Mouse (Mus musculus) erythroblast, adult 5-6 weeks (primary cell): Measurements from ENCODE around the gene Lmcd1. TPM values are rescaled to one million over a fixed set of nuclear protein-coding genes. Genes with fewer than 3 reads are reported as not detected.
"Not testable (repeated sequence)": the region's sequence is repeated elsewhere in the genome, so short reads cannot be mapped to it uniquely, and the experiment has no call there.

Experiments used
- ATAC-seq: replicated peaks from 2 replicates; pipeline ENCODE4 v1.8.0; 2016; ENCODE audit warnings: moderate number of reproducible peaks, mild to moderate bottlenecking, moderate TSS enrichment, inconsistent platforms; ENCODE audit not compliant: poor library complexity, low FRiP score, severe bottlenecking
- total RNA-seq, 2 experiments: library from RNA; stranded (forward) in 1 of 2; stranded (reverse) in 1 of 2; fragments of 150-400 nt in 1 of 2; fragments of 200-764, 138-1000 nt in 1 of 2; gene quantifications; 2 replicates each; pipeline versions ENCODE4 v1.2.3 to v1.2.4; 2015 to 2017; ENCODE audit warnings: low replicate concordance in 2 of 2

The Lmcd1 gene
- 2.9 TPM in 1 of 2 replicates, not detected in the other for total RNA-seq (2015; ENCODE audit: low replicate concordance)
- total RNA-seq (2017; ENCODE audit: low replicate concordance): not detected in 2 replicates

DNA sequence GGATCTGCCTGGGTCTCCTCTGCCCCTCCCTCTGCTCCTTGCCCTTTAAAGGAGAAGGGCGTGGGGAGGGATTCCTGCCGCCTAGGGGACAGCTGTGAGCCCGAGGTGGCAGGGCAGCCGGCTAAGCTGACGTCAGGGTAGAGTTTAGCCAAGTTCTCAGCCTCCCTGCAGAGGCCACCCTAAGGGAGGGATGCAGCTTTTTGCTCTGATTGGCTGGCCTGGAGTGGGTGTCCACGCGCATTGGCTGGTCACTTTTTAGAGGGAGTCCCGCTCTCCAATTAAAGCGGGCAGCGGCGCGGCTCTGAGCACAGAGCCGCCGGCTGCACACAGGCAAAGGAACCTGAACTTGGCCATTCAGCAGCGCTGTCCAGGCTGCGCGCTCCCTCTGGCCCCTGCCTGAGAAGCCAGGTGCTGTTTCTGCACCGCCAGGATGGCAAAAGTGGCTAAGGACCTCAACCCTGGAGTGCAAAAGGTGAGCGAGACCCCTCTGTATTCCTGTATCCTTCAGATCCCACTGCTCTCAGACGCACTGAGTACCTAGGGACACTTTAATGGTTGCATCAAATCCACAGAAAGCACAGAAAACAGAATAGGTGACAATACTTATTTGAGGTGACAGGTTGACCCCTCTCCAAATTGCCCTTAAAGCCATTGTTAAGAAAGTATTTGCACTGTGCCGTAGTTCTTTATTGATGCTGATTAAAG is at the start of gene Lmcd1:
Gene Lmcd1, plus strand, starts transcription at position 258 of the 705 bp plus-strand sequence.
- peak; percentile 83 for ATAC-seq

DNA sequence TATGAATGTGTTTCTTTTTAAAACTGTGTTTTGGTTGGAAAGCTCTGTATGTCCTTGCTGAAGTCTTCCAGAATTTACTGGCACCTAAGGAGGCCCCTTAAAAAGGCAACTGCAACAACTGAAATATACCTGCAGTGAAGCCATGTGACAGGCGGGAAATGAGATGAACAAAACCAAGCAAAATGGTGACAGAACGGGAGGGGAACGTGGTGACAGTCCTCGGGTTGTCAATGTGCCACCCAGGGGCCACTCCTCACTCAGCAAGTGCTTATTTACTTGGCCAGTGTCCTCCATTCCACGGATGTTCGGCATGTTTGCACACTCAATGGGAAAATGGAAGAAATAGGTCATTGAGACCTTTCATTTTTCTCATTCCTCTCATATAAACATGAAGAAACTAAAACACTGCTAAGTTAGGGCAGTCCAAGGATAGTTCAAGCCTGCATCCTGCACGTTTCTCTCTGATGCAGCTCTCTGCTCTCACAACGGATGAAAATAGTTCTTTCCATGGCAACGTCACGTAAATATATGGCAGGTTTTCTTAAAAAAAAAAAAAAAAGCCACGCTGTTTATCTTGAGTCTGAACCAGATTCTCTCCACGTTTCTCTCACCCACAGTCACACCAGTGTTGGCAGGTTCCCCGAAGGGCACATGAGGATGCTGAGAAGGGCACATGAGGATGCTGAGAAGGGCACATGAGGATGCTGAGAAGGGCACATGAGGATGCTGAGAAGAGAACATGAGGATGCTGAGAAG is 49.5 kb upstream of the Lmcd1 start:
- no peak for ATAC-seq

DNA sequence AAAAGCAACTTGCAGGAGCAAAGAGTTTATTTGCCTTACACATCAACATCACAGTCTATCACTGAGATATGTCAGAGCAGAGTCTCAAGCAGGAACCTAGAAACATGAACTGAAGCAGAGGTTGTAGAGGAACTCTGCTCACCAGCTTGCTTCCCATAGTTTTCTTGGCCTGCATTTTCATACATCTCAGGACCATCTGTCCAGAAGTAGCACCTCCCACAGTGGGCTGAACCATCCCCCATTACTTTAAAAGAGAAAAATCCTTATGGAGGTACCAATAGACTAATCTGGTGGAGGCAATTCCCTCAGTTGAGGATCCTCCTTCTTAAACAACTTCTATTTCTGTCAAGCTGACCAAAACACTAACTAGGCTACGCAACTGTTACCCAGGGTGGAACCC is 36.8 kb upstream of the Lmcd1 start:
- no peak for ATAC-seq

DNA sequence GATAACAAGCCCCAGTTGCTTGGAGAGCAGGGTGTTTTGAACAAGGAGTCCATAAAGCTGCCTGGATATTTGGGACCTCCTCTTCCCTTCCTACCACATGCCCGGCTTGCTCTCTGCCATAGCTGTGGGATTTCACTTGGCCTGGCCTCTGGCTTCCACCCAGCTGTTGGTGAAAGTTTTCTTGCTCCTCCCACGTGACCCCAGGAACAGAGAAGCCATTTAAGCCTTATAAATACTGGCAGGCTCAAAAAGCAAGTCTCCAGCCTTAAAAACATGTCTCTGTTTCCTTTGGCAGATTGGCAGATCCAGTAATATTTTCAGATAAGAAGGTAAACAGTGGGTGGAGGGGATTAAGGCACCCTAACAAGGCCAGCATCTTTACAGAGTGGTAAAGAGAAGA is 31.3 kb upstream of the Lmcd1 start:
- ATAC-seq: no peak

DNA sequence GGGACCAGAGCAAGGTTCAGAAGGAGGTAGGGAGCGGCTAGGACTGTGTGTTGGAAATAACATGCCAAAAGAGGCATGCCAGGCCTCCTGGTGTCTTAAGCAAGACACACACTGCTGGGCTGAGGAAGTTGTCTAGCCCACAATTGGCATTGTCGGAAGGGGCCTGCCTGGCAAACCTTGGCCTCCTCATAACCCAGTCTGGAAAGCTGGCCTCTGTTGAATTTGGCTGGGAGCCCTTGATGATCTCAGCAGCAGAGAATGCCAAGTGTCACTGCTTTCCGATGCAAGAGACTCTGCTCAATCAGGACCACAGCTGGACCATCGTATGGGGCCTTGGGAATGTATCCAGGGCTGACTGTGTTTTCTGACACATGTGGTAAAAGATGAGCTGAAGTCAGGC is 27.9 kb upstream of the Lmcd1 start:
- no peak for ATAC-seq

DNA sequence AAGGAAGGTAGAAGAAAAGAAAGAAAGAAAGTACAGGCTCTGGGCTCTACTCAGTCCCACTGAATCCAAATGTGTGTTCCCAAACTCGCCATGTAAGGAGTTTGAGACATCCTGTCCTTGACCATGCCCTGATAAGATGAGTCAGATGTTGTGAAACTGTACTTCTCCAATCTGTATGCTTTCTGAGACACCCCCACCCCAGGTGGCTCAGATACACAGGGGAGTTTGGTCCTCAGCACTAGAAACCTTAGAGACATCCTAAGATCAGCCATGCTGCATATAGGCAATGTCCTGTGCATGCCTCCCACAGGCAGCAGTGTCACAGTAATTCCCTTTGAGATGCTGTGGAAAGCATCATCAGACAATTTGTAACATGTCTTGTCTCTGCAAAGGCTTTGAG is 26.9 kb upstream of the Lmcd1 start:
- ATAC-seq: no peak

DNA sequence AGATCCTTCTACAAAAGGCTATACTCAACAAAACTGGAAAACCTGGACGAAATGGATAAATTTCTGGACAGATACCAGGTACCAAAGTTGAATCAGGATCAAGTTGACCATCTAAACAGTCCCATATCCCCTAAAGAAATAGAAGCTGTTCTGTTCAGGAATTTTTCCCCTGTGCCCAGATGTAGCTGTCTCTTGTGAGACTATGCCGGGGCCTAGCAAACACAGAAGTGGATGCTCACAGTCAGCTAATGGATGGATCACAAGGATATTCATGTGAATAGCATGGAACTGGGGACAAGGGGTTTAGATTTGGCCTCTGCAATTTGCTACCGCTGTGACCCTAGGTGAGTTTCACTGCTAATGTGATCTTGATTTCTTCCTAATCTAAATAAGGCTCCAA is 19.6 kb upstream of the Lmcd1 start:
- ATAC-seq: not testable (repeated sequence)

DNA sequence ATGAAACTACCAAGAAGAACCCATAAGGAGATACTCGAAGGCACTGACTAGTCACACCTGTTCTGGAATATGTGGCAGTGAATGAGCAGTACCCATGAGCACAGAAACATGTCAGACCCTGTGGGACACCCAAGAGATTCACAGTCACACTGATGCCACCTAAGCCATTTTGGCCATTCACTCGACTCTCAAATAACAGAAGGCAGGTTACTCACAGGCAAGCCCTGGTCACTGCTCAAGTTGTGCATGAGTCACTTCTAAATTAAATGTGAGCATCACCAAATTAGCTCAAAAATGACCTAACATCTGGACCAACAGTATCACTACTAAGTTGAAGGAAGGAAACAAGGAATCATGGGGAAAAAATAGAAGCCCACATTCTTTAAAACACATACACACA is 18.6 kb upstream of the Lmcd1 start:
- no peak for ATAC-seq

DNA sequence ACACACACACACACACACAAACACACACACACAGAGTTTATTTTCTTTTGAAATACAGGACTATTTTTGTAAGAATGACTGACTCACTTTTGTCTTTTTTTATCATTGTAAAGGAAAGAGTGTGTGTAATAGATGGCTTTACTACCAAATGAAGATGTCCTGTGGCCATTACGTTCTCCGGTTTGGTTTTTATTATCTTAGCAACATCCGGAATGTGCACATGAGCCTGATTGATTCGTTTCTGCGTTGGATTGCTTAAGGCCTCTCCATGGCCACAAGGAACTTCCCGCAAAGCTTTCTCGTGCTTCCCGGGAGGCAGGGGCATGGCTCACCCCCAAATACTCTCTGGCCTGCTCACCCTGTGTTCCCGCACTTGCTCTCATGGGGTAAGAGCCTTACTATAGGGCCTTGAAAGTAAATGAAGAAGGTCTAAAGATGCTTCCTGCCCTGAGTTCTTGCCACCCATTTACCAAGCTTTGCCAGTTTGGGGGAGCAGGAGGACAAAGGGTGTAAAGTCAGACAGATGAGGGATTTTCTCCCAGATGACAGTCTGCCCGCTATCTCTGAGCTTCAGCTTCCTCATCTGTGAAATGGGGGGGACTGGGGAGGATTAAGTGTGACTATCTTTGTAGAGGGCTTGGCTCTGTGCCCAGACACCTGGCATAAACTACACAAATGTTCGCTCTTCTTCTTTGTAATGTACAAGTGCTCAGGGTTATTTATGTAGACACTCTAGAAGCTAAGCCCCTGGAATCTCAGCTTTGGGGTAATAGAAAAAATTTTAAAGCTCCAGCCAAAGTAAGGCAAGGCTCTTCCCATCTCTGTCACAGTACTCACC is 18.0 kb upstream of the Lmcd1 start:
- no peak for ATAC-seq

DNA sequence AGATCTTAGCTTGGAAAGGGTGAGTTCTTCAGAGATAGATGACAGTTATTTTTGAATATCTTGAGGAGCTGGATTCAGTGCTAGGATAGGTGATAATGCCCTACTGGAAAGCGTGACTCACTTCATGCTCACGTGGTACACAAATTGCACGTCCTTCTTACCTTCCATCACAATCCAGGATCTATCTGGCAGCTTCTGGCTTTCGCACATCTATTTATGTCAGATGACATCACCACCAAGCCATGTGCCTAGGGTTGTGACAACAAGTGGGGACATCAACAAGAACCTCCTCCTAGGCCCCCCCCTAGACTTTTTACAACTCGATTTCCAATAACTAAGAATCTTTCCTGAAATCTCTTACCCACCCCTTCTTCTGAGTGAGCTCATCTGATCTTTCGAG is 17.0 kb upstream of the Lmcd1 start:
- no peak for ATAC-seq

DNA sequence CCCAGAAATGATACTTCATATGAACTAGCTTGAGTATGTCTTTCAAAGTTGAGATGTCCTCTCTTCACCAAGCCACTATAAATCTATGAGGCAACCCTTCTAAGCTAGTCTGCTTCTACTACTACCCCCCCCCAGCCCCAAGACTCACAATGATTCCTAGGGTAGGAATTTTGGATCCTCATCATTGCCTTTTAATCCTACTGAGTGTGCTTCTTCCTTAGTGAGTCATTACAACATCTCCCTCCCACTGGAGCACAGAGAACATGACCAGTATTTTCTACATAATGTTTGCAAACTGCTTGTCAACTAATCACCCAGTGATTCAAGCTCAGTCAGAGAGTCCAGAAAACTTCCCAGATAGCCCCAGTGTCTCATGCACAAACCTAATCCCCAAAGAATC is 12.5 kb upstream of the Lmcd1 start:
- no peak for ATAC-seq

DNA sequence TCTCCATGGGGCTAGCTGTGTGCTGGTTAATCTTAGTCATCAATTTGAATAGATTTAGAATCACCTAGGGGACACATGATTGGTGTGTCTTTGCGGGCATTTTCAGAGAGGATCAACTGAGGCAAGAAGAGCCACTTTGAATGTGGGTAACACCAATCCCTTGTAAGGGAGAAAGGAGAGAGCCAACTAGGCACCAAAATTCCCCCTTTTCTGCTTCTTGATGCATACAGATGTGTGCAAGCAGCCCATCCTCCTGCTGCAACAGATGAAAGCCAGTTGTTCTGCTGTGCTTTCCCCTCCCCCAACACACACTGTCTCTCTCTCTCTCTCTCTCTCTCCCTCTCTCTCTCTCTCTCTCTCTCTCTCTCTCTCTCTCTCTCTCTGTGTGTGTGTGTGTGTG is 9.2 kb upstream of the Lmcd1 start:
- no peak for ATAC-seq

DNA sequence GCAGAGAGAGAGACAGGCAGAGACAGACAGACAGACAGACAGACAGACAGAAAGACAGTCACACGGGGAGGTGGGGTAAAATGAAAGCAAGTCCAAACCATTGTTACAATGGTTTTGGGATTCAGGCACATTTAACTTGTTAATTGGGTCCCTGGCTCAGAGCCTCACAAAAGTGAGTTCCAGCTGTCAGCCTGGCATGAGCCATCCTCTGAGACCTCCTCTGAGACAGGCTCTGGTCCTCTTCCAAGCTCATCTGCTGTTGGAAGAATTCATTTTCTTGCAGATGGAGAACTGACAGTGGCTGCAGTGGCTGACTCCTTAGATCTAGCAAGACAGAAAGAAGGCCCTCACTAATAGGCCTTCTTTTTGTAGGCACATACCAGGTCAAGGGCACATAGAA is 6.9 kb upstream of the Lmcd1 start:
- ATAC-seq: no peak

DNA sequence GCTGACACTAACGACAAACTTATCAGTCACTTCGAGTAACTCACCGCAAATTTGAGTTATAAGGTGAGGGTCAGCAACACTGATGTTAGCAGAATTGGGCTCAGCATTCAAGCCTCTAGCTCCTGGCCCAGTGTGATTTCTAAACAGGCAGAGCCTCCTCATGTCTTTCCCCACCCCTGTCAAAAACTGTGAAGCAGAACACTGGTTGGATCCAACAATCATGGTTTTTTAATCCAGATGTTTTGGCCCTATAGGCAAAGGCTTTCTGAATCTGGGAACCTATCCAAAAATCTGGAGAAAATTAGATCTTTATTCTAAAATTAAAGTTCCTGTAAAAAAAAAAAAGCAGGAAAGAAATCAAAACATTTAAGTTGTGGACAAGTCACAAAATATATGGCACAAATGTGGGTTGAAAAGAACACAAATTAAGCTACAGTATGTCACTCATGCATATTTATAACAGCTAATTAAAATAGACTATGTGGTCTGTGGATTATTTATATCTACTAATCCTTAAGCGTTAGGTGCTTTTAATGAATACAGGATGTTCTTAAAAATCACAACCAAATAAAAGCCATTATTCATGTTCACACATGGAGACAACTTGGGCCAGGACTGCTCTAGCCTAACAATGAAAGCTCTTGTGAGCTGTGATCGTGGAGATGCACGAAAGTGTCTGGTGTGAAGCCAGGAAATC is 5.7 kb upstream of the Lmcd1 start:
- no peak for ATAC-seq

DNA sequence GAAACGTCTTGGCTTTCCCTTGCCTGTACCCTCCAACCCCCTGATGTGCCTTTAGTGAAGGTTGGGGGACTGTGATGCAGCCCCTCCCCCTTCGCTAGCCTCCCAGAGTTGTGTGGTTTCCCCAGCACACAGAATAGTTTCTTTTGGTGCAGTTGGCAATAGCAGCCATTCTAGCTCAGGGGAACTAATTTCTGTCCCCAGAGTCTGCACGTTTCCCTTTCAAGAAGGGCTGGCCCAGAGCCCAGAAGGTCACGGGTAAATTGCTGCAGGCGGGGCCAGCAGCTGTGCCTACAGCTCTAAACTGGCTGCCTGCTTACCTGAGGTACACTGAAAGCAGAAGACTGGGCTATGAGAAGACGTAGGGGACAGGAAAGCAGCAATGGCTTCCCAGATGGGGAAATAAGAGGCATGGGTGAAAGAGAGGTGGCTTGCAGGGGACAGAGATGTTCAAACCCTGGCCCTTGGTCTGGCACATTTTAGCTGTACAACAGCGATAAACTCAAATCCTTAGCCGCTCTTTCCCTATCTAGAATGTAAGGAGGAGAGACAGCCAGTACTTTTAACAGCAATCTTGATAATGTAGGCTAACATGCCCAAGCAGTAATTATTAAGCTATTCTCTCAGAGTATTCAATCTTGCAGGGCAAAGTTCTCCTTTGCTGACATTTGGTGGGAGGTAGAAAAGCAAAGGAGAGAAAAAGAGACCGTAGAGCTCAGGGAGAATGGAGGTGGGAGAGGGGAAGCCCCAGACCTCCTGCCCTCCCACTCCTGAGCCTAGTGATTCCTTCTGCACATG is 900 bp downstream of the Lmcd1 start:
- ATAC-seq: peak; percentile 43; the same call in 1 of the 2 replicates

DNA sequence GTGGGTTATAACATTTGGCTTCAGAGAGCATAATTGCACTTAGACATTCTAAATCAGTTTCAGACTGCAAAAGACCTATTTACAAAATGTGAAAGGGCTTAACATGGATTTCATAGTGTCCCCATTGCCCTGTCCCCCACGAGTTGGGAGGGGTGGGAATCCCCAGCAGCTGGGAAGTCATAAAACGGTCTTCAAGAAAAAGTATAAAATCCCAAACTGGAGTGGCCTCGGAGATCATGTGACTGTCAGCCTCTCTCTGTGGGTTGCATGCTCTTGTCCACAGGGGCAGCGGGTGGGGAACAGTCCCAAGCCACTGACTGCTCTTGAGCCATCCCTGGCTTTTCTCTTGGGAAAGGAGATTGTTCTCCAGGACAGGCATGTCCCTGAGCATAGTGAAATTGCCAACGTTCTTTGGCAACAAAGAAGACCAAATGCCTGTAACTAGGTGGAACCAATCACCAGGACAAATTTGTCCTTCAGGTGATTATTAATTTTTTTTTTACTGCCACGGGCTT is 2.2 kb downstream of the Lmcd1 start:
- no peak for ATAC-seq

DNA sequence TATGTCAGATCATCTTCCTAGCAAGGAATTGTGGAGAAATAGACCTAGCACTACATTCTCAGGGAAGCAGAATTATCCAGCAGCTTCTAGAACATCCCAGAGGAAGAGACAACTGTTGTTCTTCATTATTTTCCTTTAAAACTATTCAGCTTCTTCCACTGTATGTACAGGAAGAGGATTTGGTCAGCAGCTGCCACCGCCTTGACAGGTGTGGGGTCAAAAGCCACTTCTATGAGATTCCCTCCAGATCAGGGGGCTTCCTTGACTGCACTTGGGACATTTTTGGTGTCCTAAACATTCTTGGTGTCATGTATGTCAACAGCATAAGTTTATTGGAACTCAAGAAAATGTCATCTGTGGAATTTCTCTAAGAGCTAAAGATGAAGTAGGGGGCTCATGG is 5.2 kb downstream of the Lmcd1 start:
- no peak for ATAC-seq

DNA sequence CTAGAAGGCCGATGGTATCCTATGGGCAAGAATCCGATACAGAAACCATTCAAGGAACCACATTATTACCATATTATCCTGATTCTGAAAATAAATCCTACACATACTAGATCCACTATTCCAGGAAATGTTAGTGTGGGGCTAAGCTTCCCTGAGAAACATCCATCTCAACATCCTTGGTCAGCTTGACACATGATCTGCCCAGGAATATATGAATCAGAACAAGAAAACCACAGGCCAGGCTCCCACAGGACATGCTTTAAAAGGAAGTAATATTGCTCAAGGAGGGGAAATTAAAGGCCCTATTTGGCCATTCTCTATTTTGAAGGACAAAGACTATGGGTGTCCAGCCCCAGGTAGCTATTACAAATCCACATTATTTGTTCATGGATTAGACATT is 6.6 kb downstream of the Lmcd1 start:
- no peak for ATAC-seq

DNA sequence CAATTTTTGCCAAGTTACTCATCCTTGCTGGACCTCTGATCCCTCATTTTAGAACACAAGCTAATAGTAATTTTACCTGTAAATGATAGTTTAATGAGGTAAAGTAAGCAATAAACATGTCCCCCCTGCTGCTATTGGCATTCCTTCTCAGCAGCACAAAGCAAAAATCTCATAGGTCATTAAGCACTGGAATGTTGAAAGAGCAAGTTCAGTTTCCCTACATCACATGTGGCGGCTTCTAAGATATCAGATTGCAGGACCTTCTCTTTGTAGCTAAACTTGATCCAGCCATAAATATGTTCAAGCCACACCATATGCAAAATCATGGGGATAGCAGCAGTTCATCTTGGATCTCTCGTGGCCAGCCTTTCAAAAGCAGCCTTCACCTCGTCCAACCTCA is 7.4 kb downstream of the Lmcd1 start:
- ATAC-seq: no peak
